Comparison of ENCODE assay signal across 8 mouse cellular contexts in genomic region chr9:44508721-44509486, GRCm38 (mm10). TPM values are rescaled to one million over a fixed set of nuclear protein-coding genes. Genes with fewer than 3 reads are reported as not detected.
A peak's percentile ranks its signal among the peaks of the same experiment; 100 is the strongest.
DNase-seq lines count a peak whose midpoint lies in the region; ATAC-seq and TF ChIP-seq lines count a peak whose summit lies in the region.

No protein-coding gene starts in this region.

- H3K4me1 ChIP-seq in kidney, adult 2 months (ENCODE audit: control insufficient read depth, insufficient read depth, low read length), result peaks cover 18% of the 10 kb centered on the region
- H3K4me1 ChIP-seq in forebrain, embryonic 15.5 days, result peaks cover 38% of the 10 kb centered on the region
- H3K4me1 ChIP-seq in limb, embryonic 12.5 days (replicated peaks), result peaks cover 47% of the 10 kb centered on the region
- H3K4me1 ChIP-seq in stomach, embryonic 16.5 days (ENCODE audit: control insufficient read depth, insufficient read depth, low read length), result peaks cover 30% of the 10 kb centered on the region

- no peaks in the 10 kb centered on the region for H3K9me3 ChIP-seq in forebrain, embryonic 15.5 days
- no peaks in the 10 kb centered on the region for H3K9me3 ChIP-seq in limb, embryonic 12.5 days
- no peaks in the 10 kb centered on the region for H3K9me3 ChIP-seq in stomach, embryonic 16.5 days (replicated peaks; ENCODE audit: control insufficient read depth, low read length)

- no peak for ATAC-seq in forebrain, embryonic 15.5 days (replicated peaks)
- ATAC-seq in limb, embryonic 12.5 days (ENCODE audit: insufficient number of reproducible peaks, insufficient read depth, low FRiP score, low TSS enrichment, low read depth), result no peak
- ATAC-seq in stomach, embryonic 16.5 days (ENCODE audit: insufficient read depth, low FRiP score), result no peak
- no peak for ATAC-seq in megakaryocyte-erythroid progenitor cell, adult 5-6 weeks (replicated peaks; ENCODE audit: low FRiP score, low TSS enrichment, poor library complexity, severe bottlenecking)

- no peak for TF ChIP-seq POLR2A in kidney, adult 2 months (IDR thresholded peaks at IDR 0.05; ENCODE audit: low read depth, low read length)

- 77% methylated on average over 19 of the region's 19 CpGs for WGBS in kidney, adult 2 months
- 78% methylated on average over 19 of the region's 19 CpGs for WGBS in forebrain, embryonic 15.5 days
- 85% methylated on average over 19 of the region's 19 CpGs for WGBS in limb, embryonic 12.5 days
- 84% methylated on average over 19 of the region's 19 CpGs for WGBS in stomach, embryonic 16.5 days

- H3K4me2 ChIP-seq in forebrain, embryonic 15.5 days (replicated peaks), result peak overlapping the region; percentile 50; the same call in 1 of the 2 replicates
- peak overlapping the region; percentile 57 for H3K4me2 ChIP-seq in limb, embryonic 12.5 days
- peak overlapping the region; percentile 57 for H3K4me2 ChIP-seq in stomach, embryonic 16.5 days (ENCODE audit: low read depth, low read length)

- H3K4me3 ChIP-seq in kidney, adult 2 months (ENCODE audit: insufficient read depth, low read depth, low read length), result no peak overlapping the region
- H3K4me3 ChIP-seq in forebrain, embryonic 15.5 days, result no peak overlapping the region
- H3K4me3 ChIP-seq in limb, embryonic 12.5 days (replicated peaks), result no peak overlapping the region
- H3K4me3 ChIP-seq in stomach, embryonic 16.5 days (replicated peaks; ENCODE audit: low read length), result no peak overlapping the region

- no peak for TF ChIP-seq CTCF in kidney, adult 2 months (conservative IDR thresholded peaks at IDR 0.05; ENCODE audit: insufficient read depth, insufficient read length, low read depth, low read length)

- no peak overlapping the region for H3K27ac ChIP-seq in kidney, adult 2 months (ENCODE audit: insufficient read depth, low read depth, low read length)
- H3K27ac ChIP-seq in forebrain, embryonic 15.5 days (replicated peaks), result peak overlapping the region; percentile 74
- 0 out of 2 replicates have a peak overlapping the region, but pooled peaks have one; percentile 53 for H3K27ac ChIP-seq in limb, embryonic 12.5 days
- H3K27ac ChIP-seq in stomach, embryonic 16.5 days (ENCODE audit: low read length), result peak overlapping the region; percentile 71

- H3K36me3 ChIP-seq in kidney, adult 2 months (ENCODE audit: control insufficient read depth, insufficient read depth, low read length), result no peaks in the 10 kb centered on the region; the same call in 1 of the 2 replicates
- peaks cover 34% of the 10 kb centered on the region for H3K36me3 ChIP-seq in forebrain, embryonic 15.5 days
- H3K36me3 ChIP-seq in limb, embryonic 12.5 days, result peaks cover 56% of the 10 kb centered on the region
- peaks cover 22% of the 10 kb centered on the region for H3K36me3 ChIP-seq in stomach, embryonic 16.5 days (ENCODE audit: control insufficient read depth, insufficient read depth, low read length)

- no peaks in the 10 kb centered on the region for H3K27me3 ChIP-seq in kidney, adult 2 months (replicated peaks; ENCODE audit: control insufficient read depth, insufficient read depth, low read length)
- no peaks in the 10 kb centered on the region for H3K27me3 ChIP-seq in forebrain, embryonic 15.5 days
- peaks cover 12% of the 10 kb centered on the region for H3K27me3 ChIP-seq in limb, embryonic 12.5 days
- no peaks in the 10 kb centered on the region for H3K27me3 ChIP-seq in stomach, embryonic 16.5 days (ENCODE audit: control insufficient read depth, insufficient read depth, low read length)

- peak; percentile 19 for DNase-seq in kidney, adult 11 months
- DNase-seq in kidney, adult 2 months, result no peak
- DNase-seq in cerebellum, adult 8-10 months, result peak; percentile 46
- DNase-seq in embryo, embryonic 9.5 days (ENCODE audit: extremely low spot score), result no peak

- no peak overlapping the region for H3K9ac ChIP-seq in forebrain, embryonic 15.5 days (replicated peaks)
- H3K9ac ChIP-seq in limb, embryonic 12.5 days (replicated peaks), result peak overlapping the region; percentile 51; the same call in 1 of the 2 replicates
- peak overlapping the region; percentile 65 for H3K9ac ChIP-seq in stomach, embryonic 16.5 days (ENCODE audit: low read length)

RNA-seq across cellular contexts. Expression of gene Bcl9l, which starts 26.3 kb away (rescaled TPM):
- 23.1 and 25.1 TPM in 2 replicates for polyA plus RNA-seq in kidney, adult 2 months (2012; rRNA removed)
- polyA plus RNA-seq in forebrain, embryonic 15.5 days (2015; fragmentation: Nextera tagmentation; extraction: Ambion mirVana), result 13.6 and 14.4 TPM in 2 replicates
- polyA plus RNA-seq in limb, embryonic 12.5 days (2016; fragmentation: Nextera tagmentation; extraction: Ambion mirVana), result 14.3 and 17.3 TPM in 2 replicates
- polyA plus RNA-seq in stomach, embryonic 16.5 days (2015; fragmentation: Nextera tagmentation; extraction: Ambion mirVana), result 9.0 and 10.6 TPM in 2 replicates
- 4.8 and 5.5 TPM in 2 replicates for total RNA-seq in megakaryocyte-erythroid progenitor cell, adult 5-6 weeks (2014; fragmentation: Nextera tagmentation)
- total RNA-seq in megakaryocyte-erythroid progenitor cell, adult 5-6 weeks (2017), result 0.52 and 3.7 TPM in 2 replicates

RNA-seq across cellular contexts. Expression of gene Cxcr5, which starts 52.8 kb away (rescaled TPM):
- 0.20 and 4.0 TPM in 2 replicates for polyA plus RNA-seq in kidney, adult 2 months (2012; rRNA removed)
- polyA plus RNA-seq in forebrain, embryonic 15.5 days (2015; fragmentation: Nextera tagmentation; extraction: Ambion mirVana), result 0.06 TPM in 1 of 2 replicates, not detected in the other
- polyA plus RNA-seq in limb, embryonic 12.5 days (2016; fragmentation: Nextera tagmentation; extraction: Ambion mirVana), result not detected in 2 replicates
- polyA plus RNA-seq in stomach, embryonic 16.5 days (2015; fragmentation: Nextera tagmentation; extraction: Ambion mirVana), result 0.34 and 0.49 TPM in 2 replicates
- 0.54 and 6.2 TPM in 2 replicates for total RNA-seq in megakaryocyte-erythroid progenitor cell, adult 5-6 weeks (2014; fragmentation: Nextera tagmentation)
- total RNA-seq in megakaryocyte-erythroid progenitor cell, adult 5-6 weeks (2017), result 0.08 and 1.8 TPM in 2 replicates

RNA-seq across cellular contexts. Expression of gene Upk2, which starts 54.1 kb away (rescaled TPM):
- 9.0 and 11.6 TPM in 2 replicates for polyA plus RNA-seq in kidney, adult 2 months (2012; rRNA removed)
- polyA plus RNA-seq in forebrain, embryonic 15.5 days (2015; fragmentation: Nextera tagmentation; extraction: Ambion mirVana), result not detected in 2 replicates
- 0.31 and 0.65 TPM in 2 replicates for polyA plus RNA-seq in limb, embryonic 12.5 days (2016; fragmentation: Nextera tagmentation; extraction: Ambion mirVana)
- 31.1 and 39.0 TPM in 2 replicates for polyA plus RNA-seq in stomach, embryonic 16.5 days (2015; fragmentation: Nextera tagmentation; extraction: Ambion mirVana)
- total RNA-seq in megakaryocyte-erythroid progenitor cell, adult 5-6 weeks (2014; fragmentation: Nextera tagmentation), result not detected in 2 replicates
- total RNA-seq in megakaryocyte-erythroid progenitor cell, adult 5-6 weeks (2017), result not detected in 2 replicates

Comparison
In these comparisons a context has a peak if more than half of its experiments do, and no peak if none do; other contexts are left out.
1. DNase-seq: peak in kidney, adult 11 months (single experiment) and cerebellum, adult 8-10 months (single experiment); none in kidney, adult 2 months (single experiment) and embryo, embryonic 9.5 days (single experiment).
2. Peak in every context shown above with its lines, with median percentiles within 50 percentile points of each other: H3K4me2 ChIP-seq.